Mouse (Mus musculus): Measurements from ENCODE around the gene Spen.

Gene Spen

GRCm38 (mm10) chr4:141474431-141474830 lies 64.0 kb downstream of the Spen start:
- no peak for DNase-seq (ENCODE audit: low read depth, low spot score)

- DNase-seq (ENCODE audit: low read depth, low spot score) = no peak
Measured at GRCm38 (mm10) chr4:141472641-141473321, 65.6 kb downstream of the Spen start.

GRCm38 (mm10) chr4:141471491-141471890 lies 66.9 kb downstream of the Spen start:
- DNase-seq (ENCODE audit: low read depth, low spot score) = no peak

GRCm38 (mm10) chr4:141469343-141469742 lies 69.1 kb downstream of the Spen start:
- no peak for DNase-seq (ENCODE audit: low read depth, low spot score)

- DNase-seq (ENCODE audit: low read depth, low spot score) = no peak
Measured at GRCm38 (mm10) chr4:141468576-141468975, 69.8 kb downstream of the Spen start.

- no peak for DNase-seq (ENCODE audit: low read depth, low spot score)
Measured at GRCm38 (mm10) chr4:141467581-141467927, 70.8 kb downstream of the Spen start.

- no peak for DNase-seq (ENCODE audit: low read depth, low spot score)
Measured at GRCm38 (mm10) chr4:141466844-141467580, 71.4 kb downstream of the Spen start.

- no peak for DNase-seq (ENCODE audit: low read depth, low spot score)
Measured at GRCm38 (mm10) chr4:141466289-141466795, 72.1 kb downstream of the Spen start.

GRCm38 (mm10) chr4:141465512-141466288 lies 72.7 kb downstream of the Spen start:
- no peak for DNase-seq (ENCODE audit: low read depth, low spot score)

GRCm38 (mm10) chr4:141464722-141465121 lies 73.7 kb downstream of the Spen start:
- DNase-seq (ENCODE audit: low read depth, low spot score) = no peak

GRCm38 (mm10) chr4:141463472-141463871 lies 74.9 kb downstream of the Spen start:
- no peak for DNase-seq (ENCODE audit: low read depth, low spot score)

GRCm38 (mm10) chr4:141461576-141461975 lies 76.8 kb downstream of the Spen start:
- no peak for DNase-seq (ENCODE audit: low read depth, low spot score)

- DNase-seq (ENCODE audit: low read depth, low spot score) = peak; percentile 58
Measured at GRCm38 (mm10) chr4:141461088-141461487, 77.3 kb downstream of the Spen start.

GRCm38 (mm10) chr4:141460481-141460880 lies 77.9 kb downstream of the Spen start:
- no peak for DNase-seq (ENCODE audit: low read depth, low spot score)

- no peak for DNase-seq (ENCODE audit: low read depth, low spot score)
Measured at GRCm38 (mm10) chr4:141459766-141460165, 78.6 kb downstream of the Spen start.

GRCm38 (mm10) chr4:141458888-141459287 lies 79.5 kb downstream of the Spen start:
- DNase-seq (ENCODE audit: low read depth, low spot score) = no peak

- no peak for DNase-seq (ENCODE audit: low read depth, low spot score)
Measured at GRCm38 (mm10) chr4:141458236-141458635, 80.2 kb downstream of the Spen start.

GRCm38 (mm10) chr4:141456193-141456938 lies 82.0 kb downstream of the Spen start:
- no peak for DNase-seq (ENCODE audit: low read depth, low spot score)

- DNase-seq (ENCODE audit: low read depth, low spot score) = no peak
Measured at GRCm38 (mm10) chr4:141455526-141455925, 82.9 kb downstream of the Spen start.

GRCm38 (mm10) chr4:141454581-141455350 lies 83.6 kb downstream of the Spen start:
- no peak for DNase-seq (ENCODE audit: low read depth, low spot score)

Measured in R1 (cell line).